Mouse (Mus musculus) heart, embryonic 11.5 days (tissue): ENCODE results near the gene Arhgef39. TPM values are rescaled to one million over a fixed set of nuclear protein-coding genes. Genes with fewer than 3 reads are reported as not detected.
A peak's percentile ranks its signal among the peaks of the same experiment; 100 is the strongest.
"Not testable (repeated sequence)": the region's sequence is repeated elsewhere in the genome, so short reads cannot be mapped to it uniquely, and the experiment has no call there.

Experiments used
- ATAC-seq: fragments of 200-750 bp; cut with Nextera tagmentation; replicated peaks from 2 replicates; pipeline ENCODE4 v1.8.0; 2017; ENCODE audit warnings: moderate library complexity; ENCODE audit not compliant: insufficient number of reproducible peaks, low FRiP score, low TSS enrichment
- H3K27ac ChIP-seq: fragments of 300-500 bp; sonication (generic); 2 replicates; pipeline ENCODE4 v1.5.1; 2014; ENCODE audit warnings: mild to moderate bottlenecking, low read depth, low read length
- H3K27me3 ChIP-seq: fragments of 300-500 bp; sonication (generic); 2 replicates; pipeline ENCODE4 v1.6.1; 2014; ENCODE audit warnings: mild to moderate bottlenecking, low read length, mixed read lengths; ENCODE audit not compliant: control insufficient read depth, insufficient read depth
- H3K36me3 ChIP-seq: fragments of 300-500 bp; sonication (generic); 2 replicates; pipeline ENCODE4 v1.6.1; 2014; ENCODE audit warnings: mild to moderate bottlenecking, low read length, moderate library complexity, mixed read lengths; ENCODE audit not compliant: control insufficient read depth, insufficient read depth
- H3K4me1 ChIP-seq: fragments of 300-500 bp; sonication (generic); 2 replicates; pipeline ENCODE4 v1.6.1; 2014; ENCODE audit warnings: low read length; ENCODE audit not compliant: control insufficient read depth, insufficient read depth
- H3K4me2 ChIP-seq: fragments of 300-500 bp; sonication (generic); 2 replicates; pipeline ENCODE4 v1.6.1; 2014; ENCODE audit warnings: mild to moderate bottlenecking, moderate library complexity
- H3K4me3 ChIP-seq: fragments of 300-500 bp; sonication (generic); 2 replicates; pipeline ENCODE4 v1.5.1; 2014; ENCODE audit warnings: low read depth, low read length
- H3K9ac ChIP-seq: fragments of 300-500 bp; sonication (generic); 2 replicates; pipeline ENCODE4 v1.6.1; 2014; ENCODE audit warnings: mild to moderate bottlenecking, low read depth, low read length, moderate library complexity
- H3K9me3 ChIP-seq: fragments of 300-500 bp; sonication (generic); replicated peaks from 2 replicates; pipeline ENCODE4 v1.6.1; 2016; ENCODE audit warnings: low read length; ENCODE audit not compliant: control insufficient read depth
- WGBS: fragments of 180-500 bp; shearing (Covaris S2); extraction: QIAGEN DNeasy Blood & Tissue Kit; methylation state at CpG from one replicate; pipeline ENCODE4 v1.1.7; 2014; ENCODE audit not compliant: insufficient replicate concordance; 5-methylcytosine and 5-hydroxymethylcytosine counted together
- polyA plus RNA-seq: library from polyadenylated mRNA; unstranded; fragments of >200 nt; fragmentation: Nextera tagmentation; extraction: Ambion mirVana; gene quantifications from 2 replicates; pipeline ENCODE4 v1.2.1, GENCODE M21; 2014

The Arhgef39 gene
- polyA plus RNA-seq, 1 experiment from 2014 or later, result 34.2 TPM

GRCm38 (mm10) chr4:43493186-43493845 is 6.2 kb downstream of the Arhgef39 start:
- under 1% methylated on average over 47 of the region's 47 CpGs for WGBS
- Histone ChIP-seq H3K36me3 (0 out of 2 replicates have a peak, but pooled peaks cover 2% of the 10 kb centered on the region), H3K27ac (peak overlapping the region; percentile 75), H3K27me3 (no peaks in the 10 kb centered on the region), H3K4me1 (peaks cover 30% of the 10 kb centered on the region), H3K9me3 (no peaks in the 10 kb centered on the region), H3K4me2 (peak overlapping the region; percentile 88), H3K9ac (peak overlapping the region; percentile 91), H3K4me3 (peak overlapping the region; percentile 76)
- peak; percentile 88 for ATAC-seq

GRCm38 (mm10) chr4:43492821-43493185 is 6.7 kb downstream of the Arhgef39 start, which contains the start of gene Ccdc107:
Gene Ccdc107, plus strand, starts transcription at chr4:43492900.
- Histone ChIP-seq H3K4me1 (peaks cover 25% of the 10 kb centered on the region), H3K4me3 (peak within 1 kb of the TSS; percentile 76), H3K27ac (peak within 1 kb of the TSS; percentile 75), H3K9ac (peak within 1 kb of the TSS; percentile 91), H3K27me3 (no peaks in the 10 kb centered on the region), H3K36me3 (0 out of 2 replicates have a peak, but pooled peaks cover 2% of the 10 kb centered on the region), H3K4me2 (peak within 1 kb of the TSS; percentile 88), H3K9me3 (no peaks in the 10 kb centered on the region)
- WGBS, result 0% methylated on average over 25 of the region's 25 CpGs
- peak; percentile 97 for ATAC-seq

DNA sequence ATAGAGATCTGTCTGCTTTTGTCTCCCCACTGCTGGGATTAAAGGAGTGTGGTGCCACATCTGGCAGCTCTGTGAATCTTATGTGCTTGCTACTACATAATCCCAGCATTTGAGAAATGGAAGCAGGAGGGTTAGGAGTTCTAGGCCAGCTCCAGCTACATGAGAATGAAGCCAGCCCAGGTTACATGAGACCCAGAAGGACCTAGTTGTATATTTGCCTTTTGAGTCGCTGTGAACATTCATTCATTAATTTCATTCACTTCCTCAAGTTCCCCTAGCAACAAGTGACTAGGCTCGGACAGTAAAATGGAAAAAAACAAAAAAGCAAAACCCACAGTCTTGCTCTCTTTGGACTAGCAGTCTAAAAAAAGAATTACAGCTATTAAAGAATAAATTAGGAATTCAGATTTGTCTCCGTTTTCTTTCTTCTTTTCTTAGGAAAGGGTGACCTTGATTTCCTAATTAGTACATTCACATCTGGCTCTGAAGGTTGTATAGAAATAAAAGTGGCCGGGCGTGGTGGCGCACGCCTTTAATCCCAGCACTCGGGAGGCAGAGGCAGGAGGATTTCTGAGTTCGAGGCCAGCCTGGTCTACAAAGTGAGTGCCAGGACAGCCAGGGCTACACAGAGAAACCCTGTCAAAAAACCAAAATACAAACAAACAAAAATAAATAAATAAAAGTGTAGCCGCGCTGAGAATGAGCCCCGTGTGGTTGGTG is 7.2 kb downstream of the Arhgef39 start:
- Histone ChIP-seq H3K27me3 (no peaks in the 10 kb centered on the region), H3K4me3 (peak overlapping the region; percentile 76; the same call in 1 of the 2 replicates), H3K4me1 (peaks cover 19% of the 10 kb centered on the region), H3K36me3 (no peaks in the 10 kb centered on the region), H3K9me3 (no peaks in the 10 kb centered on the region), H3K4me2 (peak overlapping the region; percentile 88), H3K9ac (no peak overlapping the region), H3K27ac (0 out of 2 replicates have a peak overlapping the region, but pooled peaks have one; percentile 75)
- WGBS, result 47% methylated on average over 12 of the region's 12 CpGs
- ATAC-seq, result no peak

- WGBS, result 79% methylated on average over 5 of the region's 5 CpGs
- H3K27me3 ChIP-seq, result no peaks in the 10 kb centered on the region
- H3K9ac ChIP-seq, result no peak overlapping the region
- no peak overlapping the region for H3K4me2 ChIP-seq
- H3K27ac ChIP-seq, result no peak overlapping the region
- ATAC-seq, result no peak
- H3K4me3 ChIP-seq, result no peak overlapping the region
- H3K4me1 ChIP-seq, result peaks cover 11% of the 10 kb centered on the region
- no peaks in the 10 kb centered on the region for H3K36me3 ChIP-seq
- no peaks in the 10 kb centered on the region for H3K9me3 ChIP-seq
Measured at GRCm38 (mm10) chr4:43490801-43491200, 8.7 kb downstream of the Arhgef39 start.

- 88% methylated on average over 3 of the region's 3 CpGs for WGBS
- ATAC-seq, result no peak
- H3K9me3 ChIP-seq, result no peaks in the 10 kb centered on the region
- no peak overlapping the region for H3K27ac ChIP-seq
- no peak overlapping the region for H3K9ac ChIP-seq
- H3K4me3 ChIP-seq, result no peak overlapping the region
- peaks cover 7% of the 10 kb centered on the region for H3K4me1 ChIP-seq
- H3K27me3 ChIP-seq, result no peaks in the 10 kb centered on the region
- no peaks in the 10 kb centered on the region for H3K36me3 ChIP-seq
- no peak overlapping the region for H3K4me2 ChIP-seq
Measured at GRCm38 (mm10) chr4:43489611-43490010, 9.9 kb downstream of the Arhgef39 start.

DNA sequence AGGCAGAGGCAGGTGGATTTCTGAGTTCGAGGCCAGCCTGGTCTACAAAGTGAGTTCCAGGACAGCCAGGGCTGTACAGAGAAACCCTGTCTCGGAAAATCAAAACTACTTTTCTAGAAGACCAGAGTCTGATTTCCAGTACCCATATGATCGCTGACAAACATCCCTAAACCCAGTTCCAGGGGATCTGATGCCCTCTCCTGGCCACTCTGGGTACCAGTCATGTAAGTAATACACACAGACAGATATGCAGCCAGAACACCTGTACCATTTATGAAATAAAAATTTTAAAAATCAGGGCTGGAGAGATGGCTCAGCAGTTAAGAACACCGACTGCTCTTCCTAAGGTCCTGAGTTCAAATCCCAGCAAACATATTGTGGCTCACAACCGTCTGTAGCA is 13.8 kb downstream of the Arhgef39 start:
- H3K27ac ChIP-seq, H3K4me3 ChIP-seq, H3K27me3 ChIP-seq, H3K36me3 ChIP-seq, ATAC-seq, H3K4me2 ChIP-seq, H3K9ac ChIP-seq, H3K4me1 ChIP-seq, H3K9me3 ChIP-seq: not testable (repeated sequence)
- 77% methylated on average over 5 of the region's 5 CpGs for WGBS

- Histone ChIP-seq H3K27ac (no peak within 1 kb of the TSS), H3K9ac (no peak within 1 kb of the TSS), H3K4me3 (no peak within 1 kb of the TSS), H3K4me1 (peaks cover under 1% of the 10 kb centered on the region; the same call in 1 of the 2 replicates), H3K36me3 (no peaks in the 10 kb centered on the region), H3K4me2 (no peak within 1 kb of the TSS), H3K27me3 (no peaks in the 10 kb centered on the region), H3K9me3 (no peaks in the 10 kb centered on the region)
- no peak for ATAC-seq
- whole genome bisulfite sequencing, result 45% methylated on average over 12 of the region's 12 CpGs
Measured at GRCm38 (mm10) chr4:43483535-43484091, 15.9 kb downstream of the Arhgef39 start, which contains the start of gene Sit1. Gene Sit1, minus strand, starts transcription at chr4:43483734.

- WGBS, result 63% methylated on average over 10 of the region's 10 CpGs
- H3K4me1 ChIP-seq, result peaks cover 3% of the 10 kb centered on the region; the same call in 1 of the 2 replicates
- H3K27ac ChIP-seq, result no peak overlapping the region
- H3K27me3 ChIP-seq, result no peaks in the 10 kb centered on the region
- H3K9ac ChIP-seq, result no peak overlapping the region
- H3K36me3 ChIP-seq, result no peaks in the 10 kb centered on the region
- no peak overlapping the region for H3K4me2 ChIP-seq
- no peaks in the 10 kb centered on the region for H3K9me3 ChIP-seq
- ATAC-seq, result no peak
- no peak overlapping the region for H3K4me3 ChIP-seq
Measured at GRCm38 (mm10) chr4:43482591-43482990, 16.9 kb downstream of the Arhgef39 start.
